Mouse (Mus musculus) adrenal gland, postnatal 36 days (tissue): ENCODE data around the gene Cpa3. TPM values are rescaled to one million over a fixed set of nuclear protein-coding genes. Genes with fewer than 3 reads are reported as not detected.

Experiments used
- DNase-seq, 2 experiments: peaks; one replicate each; pipeline ENCODE4 v3.0.0; 2021; ENCODE audit warnings: mixed read lengths in 1 of 2
- long read RNA-seq, 2 experiments: library from polyadenylated mRNA; stranded (forward); transcript quantifications; one replicate each; pipeline ENCODE4 v2.0.0; 2021; ENCODE audit warnings: borderline sequencing depth in 2 of 2
- total RNA-seq, 2 experiments: library from RNA; stranded (reverse); gene quantifications; 2 replicates each; pipeline ENCODE4 v1.2.3; 2021

The Cpa3 gene
- 1 to 10 TPM; 2.7 to 3.0 TPM for total RNA-seq
- long read RNA-seq, experiment 1, partial matches to known transcripts, result 0 of 3 reads
- long read RNA-seq, experiment 1, other reads (novel, unspliced or antisense), result 2 of 3 reads
- long read RNA-seq, experiment 2, partial matches to known transcripts, result 0 of 1 reads
- long read RNA-seq, experiment 2, other reads (novel, unspliced or antisense), result 0 of 1 reads

GRCm38 (mm10) chr3:20242050-20242449 is at the start of gene Cpa3:
Gene Cpa3, minus strand, starts transcription at chr3:20242181.
- DNase-seq, result no peak

DNA sequence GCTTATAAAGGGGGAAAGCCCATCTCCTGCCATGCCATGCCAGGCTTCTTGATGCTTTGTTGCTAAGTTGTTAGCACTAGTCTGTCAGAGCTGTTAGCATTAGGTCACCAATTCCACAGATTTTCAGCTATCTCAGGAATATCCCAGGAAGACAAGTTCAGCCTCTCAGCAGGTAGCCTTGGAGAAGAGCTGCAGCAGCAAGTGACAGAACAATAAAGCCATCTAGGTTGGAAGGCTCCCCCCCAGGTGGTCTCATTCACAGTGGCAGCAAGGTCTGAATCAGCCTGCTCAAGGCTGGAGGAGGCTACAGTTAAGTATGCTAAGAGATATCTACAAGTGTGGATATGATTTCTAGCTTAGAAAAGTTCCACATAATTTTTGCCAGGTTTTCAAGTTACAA is 49.4 kb upstream of the Cpa3 start:
- no peak for DNase-seq

GRCm38 (mm10) chr3:20288761-20289160 is 46.8 kb upstream of the Cpa3 start:
- DNase-seq, result no peak

DNA sequence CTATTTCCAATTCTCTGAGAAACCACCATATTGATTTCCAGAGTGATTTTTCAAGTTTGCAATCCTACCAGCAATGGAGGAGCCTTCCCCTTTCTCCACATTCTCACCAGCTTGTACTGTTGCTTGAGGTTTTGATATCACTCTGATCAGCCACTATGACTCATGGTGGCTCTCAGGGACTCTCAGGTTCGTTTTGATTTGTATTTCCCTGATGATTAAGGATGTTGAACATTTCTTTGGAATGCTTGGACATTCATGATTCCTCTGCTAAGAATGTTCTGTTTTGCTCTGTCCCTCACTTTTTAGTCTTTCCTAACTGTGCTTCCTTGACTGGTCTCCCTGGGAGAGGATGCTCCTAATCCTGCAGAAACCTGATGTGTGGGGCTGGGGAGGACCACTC is 39.8 kb upstream of the Cpa3 start:
- DNase-seq, result no peak

- no peak for DNase-seq
These were observed 33.7 kb upstream of the Cpa3 start, which contains the start of gene Cpb1 for GRCm38 (mm10) chr3:20275633-20276032. Gene Cpb1, minus strand, starts transcription at chr3:20275733.

- DNase-seq, result peak in 1 of 2 experiments; percentile 10
These were observed 12.8 kb upstream of the Cpa3 start for GRCm38 (mm10) chr3:20254566-20255479.

DNA sequence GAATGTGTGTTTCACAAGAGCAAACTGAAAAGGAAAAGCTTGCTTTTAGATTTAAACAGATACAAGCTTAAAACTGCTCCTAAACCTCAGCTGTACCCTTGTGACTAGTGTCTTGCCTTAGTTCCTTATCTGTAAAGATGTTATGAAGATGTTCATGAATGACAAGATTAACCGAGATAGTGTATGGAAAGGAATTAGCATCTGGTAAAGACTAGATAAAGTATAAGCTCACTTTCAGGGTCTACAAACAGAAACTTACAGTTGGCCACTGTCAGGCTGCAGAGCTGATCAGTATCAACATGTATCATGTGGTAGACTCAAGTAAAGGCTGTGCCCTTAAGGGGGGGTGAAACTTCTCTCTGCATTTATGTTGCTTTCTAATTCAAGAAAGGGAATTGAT is 1.9 kb upstream of the Cpa3 start:
- no peak for DNase-seq

GRCm38 (mm10) chr3:20239741-20240140 is 2.2 kb downstream of the Cpa3 start:
- DNase-seq, result no peak

- no peak for DNase-seq
These were observed 5.0 kb downstream of the Cpa3 start for GRCm38 (mm10) chr3:20236965-20237364.

- no peak for DNase-seq
These were observed 13.0 kb downstream of the Cpa3 start for GRCm38 (mm10) chr3:20229027-20229426.

DNA sequence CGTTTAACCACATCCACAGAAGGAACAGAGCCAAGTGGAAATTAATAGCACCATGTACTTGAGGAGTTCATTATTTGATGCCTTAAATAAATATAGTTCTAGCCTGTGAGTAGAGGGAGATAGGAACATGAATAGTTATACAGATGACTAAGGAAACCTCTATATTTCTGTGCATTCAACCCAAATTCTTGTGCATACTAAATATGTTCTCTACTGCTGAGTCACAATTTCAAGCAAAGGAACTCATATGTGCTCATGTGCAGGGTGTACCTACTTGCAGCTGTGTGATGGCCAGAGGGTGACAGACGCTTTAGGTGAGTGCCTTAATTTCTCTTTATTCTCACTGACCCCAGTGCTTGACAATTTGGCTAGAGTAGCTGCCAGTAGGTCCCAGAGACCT is 16.6 kb downstream of the Cpa3 start:
- no peak for DNase-seq

DNA sequence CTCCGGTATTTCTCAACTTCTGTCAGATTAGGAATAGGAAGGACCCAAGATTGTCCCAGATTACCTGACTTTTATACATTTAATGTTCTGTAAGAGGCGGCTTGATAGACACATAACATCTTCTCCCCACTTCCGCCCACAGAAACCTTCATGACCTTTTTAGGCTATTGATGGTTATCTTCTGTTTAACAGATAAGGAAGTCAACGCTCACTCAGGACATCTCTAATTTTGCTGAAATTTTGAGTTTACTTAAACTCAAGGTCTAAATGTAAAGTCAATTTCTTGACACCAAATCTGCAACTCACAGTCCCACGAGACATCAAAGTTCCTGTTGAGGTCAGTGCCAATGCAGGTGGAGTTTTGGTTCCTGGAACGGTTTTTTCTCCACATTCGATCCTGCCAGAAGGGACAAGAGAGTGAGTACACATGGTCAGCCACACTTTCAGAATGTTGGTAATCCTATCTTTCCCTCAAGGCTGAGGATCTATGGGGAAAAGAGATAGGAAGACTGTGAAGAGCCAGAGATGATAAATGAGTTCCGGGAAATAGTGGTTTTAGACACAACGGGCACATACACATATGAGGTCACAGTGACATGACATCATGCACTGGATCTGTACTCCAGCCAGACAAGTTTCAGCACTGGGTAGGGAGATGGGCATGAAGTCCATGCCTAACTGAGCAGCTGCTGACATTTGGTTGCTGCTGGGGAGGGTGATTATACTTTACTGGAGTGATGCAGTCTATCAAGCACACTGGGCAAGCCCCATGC is 18.9 kb downstream of the Cpa3 start:
- no peak for DNase-seq

- no peak for DNase-seq
These were observed 19.8 kb downstream of the Cpa3 start for GRCm38 (mm10) chr3:20222136-20222535.

DNA sequence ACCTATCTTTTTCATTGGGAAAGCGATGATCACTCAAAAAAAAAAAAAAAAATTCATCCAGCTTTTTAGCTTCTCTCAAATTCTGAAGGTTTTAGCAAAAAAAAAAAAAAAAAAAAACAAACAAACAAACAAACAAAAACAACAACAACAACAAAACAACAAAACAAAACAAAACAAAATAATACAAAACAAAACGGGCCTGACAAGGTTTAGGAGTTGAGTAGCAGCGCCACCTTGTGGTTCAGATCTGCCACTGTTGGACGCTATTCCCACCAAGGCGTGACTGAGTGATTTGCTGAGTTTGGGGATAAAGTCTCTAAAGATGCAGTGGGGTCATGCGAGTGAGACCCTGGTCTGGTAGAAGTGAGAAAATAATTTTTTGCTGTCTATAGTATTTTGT is 43.1 kb downstream of the Cpa3 start:
- DNase-seq, result peak; percentile 57 to 74

DNA sequence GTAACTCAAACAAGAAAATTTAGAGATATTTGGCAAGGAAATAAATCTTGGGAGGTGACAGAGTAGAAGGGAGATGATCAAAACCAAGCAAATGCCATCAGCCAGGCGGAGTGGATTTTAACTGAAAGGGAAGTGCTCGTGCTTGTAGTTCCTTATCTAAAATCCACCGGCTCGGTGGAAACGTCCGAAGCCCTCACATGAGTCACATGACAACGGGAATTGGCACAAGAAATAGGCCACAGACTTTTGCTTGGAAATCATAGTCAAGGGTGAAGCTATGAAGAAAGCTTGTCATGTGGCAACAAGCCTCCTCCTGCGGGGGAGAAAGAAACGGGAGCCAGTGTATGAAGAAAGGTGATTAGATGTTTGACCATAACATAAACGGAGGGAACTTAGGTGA is 44.1 kb downstream of the Cpa3 start:
- peak; percentile 36 to 62 for DNase-seq

DNA sequence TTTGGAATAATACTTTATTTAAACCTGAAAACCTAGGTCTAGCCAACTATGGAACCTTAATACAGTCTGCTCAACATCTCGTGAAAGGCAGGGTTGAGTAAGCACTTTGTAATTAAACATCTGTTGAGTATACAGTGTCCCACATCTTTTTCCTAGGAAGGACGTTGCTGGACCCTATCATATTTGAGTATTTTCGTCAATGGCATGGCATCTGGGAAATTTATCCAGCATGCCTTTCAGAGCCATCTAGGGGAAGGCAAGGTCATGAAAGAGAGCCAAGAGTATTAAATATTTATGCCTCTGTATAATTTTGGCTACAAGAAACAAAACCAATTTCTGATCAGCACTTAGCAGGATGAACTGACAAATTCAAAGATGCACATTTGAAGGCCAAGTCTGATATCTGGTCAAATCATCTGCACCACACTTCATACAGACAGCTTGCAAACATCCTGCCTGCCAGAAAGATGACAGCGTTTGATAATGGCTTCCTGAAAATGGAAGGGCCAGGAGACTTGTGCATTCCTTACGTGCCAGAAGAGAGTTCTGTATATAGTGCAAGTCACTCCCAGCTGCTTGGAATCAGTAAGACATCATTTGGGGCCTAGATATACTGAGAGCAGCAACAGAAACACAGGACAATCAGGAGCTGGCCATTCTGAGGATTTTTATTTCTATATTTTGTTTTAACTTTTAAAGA is 52.9 kb downstream of the Cpa3 start:
- no peak for DNase-seq

- DNase-seq, result no peak
These were observed 69.6 kb downstream of the Cpa3 start for GRCm38 (mm10) chr3:20172394-20172793.

- no peak for DNase-seq
These were observed 74.5 kb downstream of the Cpa3 start for GRCm38 (mm10) chr3:20167487-20167886.
